Mouse (Mus musculus) effector memory CD4-positive, alpha-beta T cell, adult 5 months (primary cell): ENCODE results near the gene Cmtm4. TPM values are rescaled to one million over a fixed set of nuclear protein-coding genes. Genes with fewer than 3 reads are reported as not detected.

ENCODE experiments used
- polyA plus RNA-seq: library from polyadenylated mRNA; unstranded; fragments of 100-300 nt; shearing (Covaris generic); gene quantifications from one replicate; pipeline ENCODE4 v1.2.1, GENCODE M21; 2017

Gene Cmtm4
- polyA plus RNA-seq = 1.3 TPM

DNA sequence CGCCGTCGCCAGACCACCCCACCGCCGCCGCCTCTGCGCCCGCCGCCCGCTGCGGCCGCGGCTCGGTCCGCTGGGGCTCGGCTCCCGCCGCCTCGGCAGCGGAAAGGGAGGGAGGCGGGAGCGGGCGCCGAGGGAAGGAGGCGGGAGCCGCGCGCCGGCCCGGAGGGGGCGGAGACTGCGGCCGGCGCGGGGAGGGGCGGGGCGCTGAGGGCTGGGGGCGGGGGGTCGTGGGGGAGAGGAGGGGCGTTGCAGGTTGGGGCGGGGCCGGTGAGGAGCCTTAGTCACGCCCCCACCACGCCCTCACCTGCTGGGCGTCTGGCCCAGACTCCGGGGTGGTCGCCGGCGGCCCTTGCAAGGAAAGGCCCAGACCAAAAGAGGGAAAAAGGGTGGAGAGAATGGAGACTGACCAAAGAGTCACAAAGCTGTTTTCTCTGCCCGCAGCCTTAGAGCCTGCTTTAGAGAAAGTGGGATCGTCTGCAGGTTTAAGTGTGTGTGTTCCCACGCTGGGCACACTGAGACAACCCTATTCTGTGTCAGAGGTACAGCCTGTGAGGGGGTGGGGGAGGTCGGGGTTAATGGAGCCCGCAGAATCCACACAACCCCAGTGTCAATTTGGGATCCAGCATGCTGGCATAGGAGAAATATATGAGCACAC, at the start of gene Cmtm4:
Gene Cmtm4, minus strand, starts transcription at position 105 of the 655 bp plus-strand sequence.

DNA sequence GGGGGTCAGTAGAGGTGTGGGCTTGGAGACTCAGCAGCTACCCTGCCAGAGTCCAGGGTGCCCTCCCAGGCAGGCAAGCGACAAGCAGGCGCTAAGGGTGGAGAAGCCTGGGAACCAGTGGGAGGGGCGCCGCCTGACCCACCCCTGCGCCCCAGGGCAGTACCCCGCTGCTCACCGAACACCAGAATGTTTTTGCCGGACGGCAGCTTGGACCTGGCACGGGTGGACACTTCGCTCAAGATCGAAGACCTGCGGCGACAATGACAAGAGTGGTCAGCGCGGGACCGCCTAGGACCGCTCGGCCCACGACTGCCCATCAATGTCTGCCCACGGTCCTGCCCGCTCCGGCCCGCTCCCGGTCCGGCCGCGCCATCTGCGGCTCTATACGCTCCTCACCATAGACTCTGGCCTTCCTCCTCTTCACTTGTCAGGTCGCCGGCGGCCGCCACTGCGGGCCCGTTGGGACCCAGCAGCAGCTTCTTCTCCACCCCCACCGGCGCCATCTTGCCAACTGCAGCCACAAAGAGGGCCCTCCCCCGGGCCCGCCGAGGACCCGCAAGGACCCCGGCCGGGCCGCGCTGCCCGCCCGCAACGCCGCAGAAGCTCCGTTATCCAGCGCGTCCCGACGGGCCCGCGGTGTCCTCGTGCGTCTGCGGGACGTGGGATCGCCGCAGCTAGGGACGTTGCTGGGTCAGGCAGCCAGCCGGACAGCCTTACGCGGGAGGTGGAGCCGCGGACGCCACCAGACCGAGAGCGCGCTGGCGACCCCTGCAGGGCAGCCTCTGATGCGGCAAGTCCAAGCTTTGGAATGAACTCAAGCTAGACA, 46.9 kb upstream of the Cmtm4 start, which contains the start of gene Dync1li2:
Gene Dync1li2, minus strand, starts transcription at position 749 of the 826 bp plus-strand sequence.

DNA sequence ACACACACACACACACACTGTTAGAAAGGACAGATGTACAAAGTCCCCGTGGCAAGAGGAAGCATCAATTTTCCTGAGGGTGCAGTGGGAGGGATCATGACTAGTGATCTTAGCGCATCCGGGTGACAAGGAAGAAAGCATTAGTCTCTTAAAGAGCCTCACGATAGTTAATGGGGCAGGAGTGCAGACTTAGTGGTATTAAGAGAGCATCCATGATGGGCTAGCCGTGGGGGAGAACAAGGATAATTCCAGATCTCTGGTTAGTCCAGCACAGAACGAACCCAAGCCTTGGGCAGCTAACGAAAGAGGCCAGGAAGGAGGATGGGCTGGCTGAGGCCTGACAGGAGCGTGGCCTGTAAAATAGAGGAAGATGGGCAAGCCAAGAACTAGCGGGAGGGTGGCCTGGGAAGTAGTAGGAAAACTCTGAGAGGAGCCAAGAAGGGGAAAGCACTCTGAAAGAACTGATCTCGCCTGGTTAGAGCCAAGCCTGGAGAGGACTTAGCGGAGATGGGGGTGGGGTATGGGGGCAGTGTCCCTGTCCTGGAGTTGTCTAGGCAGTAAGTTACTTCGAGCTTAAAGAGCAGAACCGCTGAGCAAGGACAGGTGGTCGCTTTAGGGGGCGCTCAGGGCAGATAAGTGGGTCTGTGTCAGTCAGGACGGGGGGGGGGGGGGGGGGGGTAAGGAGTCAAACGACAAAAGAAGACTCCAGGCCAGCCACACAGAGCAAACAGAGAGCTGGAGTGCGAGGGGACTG, 56.2 kb downstream of the Cmtm4 start, which contains the start of gene Cmtm3:
Gene Cmtm3, plus strand, starts transcription at position 182 of the 754 bp plus-strand sequence.

DNA sequence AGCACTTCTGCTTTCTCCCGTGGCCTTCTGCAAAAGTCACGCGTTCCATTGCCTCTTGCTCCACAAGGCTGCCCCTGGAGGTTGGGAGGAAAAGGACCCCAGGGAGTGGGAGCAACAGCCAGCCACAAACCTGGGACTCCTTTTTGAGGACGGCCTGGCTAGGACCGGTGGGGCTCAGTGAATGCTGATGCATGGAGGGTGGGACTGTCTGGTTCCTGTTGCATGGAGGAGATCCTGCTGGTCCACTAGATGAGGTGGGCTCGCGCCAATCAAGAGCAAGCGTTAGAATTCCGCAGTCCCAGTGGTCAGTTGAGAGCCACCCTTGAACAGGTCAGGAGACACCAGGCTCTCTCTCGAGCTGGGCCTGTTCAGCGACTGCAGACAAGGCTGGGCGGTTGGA, 73.7 kb downstream of the Cmtm4 start, which contains the start of gene Cmtm2b:
Gene Cmtm2b, plus strand, starts transcription at position 301 of the 400 bp plus-strand sequence.

DNA sequence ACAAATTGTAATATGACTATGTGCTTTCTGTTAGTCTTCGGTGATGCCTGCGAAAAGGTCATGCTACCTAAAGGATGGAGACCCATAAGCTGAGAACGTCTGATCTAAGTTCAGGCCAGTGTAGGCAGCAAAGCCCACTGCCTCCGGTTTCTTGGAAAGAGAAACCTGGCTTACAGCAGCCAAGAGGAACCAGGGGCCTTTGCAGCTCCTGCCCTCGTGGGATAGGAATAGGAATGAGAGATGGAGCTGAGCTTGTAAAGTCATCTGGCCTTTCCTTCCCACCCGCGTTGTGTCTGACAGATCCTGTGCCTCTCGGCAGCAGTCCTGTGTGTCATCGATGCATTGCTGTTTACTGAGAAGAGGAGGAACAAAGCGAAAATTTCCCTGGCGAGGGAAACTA, 74.3 kb downstream of the Cmtm4 start, which contains the start of gene Gm11020:
Gene Gm11020, plus strand, starts transcription at position 301 of the 400 bp plus-strand sequence.

DNA sequence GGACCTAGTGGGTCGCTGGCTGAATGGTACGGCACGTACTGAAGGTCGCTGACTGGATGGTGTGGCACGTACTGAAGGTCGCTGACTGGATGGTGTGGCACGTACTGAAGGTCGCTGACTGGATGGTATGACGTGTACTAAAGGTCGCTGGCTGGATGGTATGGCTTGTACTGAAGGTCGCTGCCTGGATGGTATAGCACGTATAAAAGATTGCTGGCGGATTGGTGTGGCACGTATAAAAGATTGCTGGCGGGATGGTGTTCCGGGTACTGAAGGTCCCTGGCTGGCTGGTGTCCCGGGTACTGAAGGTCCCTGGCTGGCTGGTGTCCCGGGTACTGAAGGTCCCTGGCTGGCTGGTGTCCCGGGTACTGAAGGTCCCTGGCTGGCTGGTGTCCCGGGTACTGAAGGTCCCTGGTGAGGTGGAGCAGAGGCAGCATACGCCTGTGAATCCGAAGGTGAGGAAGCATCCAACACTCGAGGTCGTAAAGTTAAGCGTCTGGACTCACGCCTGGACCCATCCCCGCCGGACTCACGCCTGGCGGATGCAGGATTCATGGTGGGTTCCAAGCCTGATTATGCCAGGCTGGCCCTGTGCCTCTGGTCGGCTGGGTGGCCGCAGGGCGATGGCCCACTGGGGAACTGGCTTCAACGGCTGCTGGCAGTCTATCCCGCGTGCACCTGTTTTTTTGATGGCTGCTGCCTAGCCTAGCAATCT, 86.0 kb downstream of the Cmtm4 start, which contains the start of the genes Gm45711 and Cmtm1:
Gene Gm45711, minus strand, starts transcription at position 641 of the 715 bp plus-strand sequence.
Gene Cmtm1, minus strand, starts transcription at position 705 of the 715 bp plus-strand sequence.

Other genes with a start within 250 kb of the Cmtm4 start
- not detected for gene Bean1, start 225.4 kb downstream of the Cmtm4 start, polyA plus RNA-seq
- gene Tk2, start 147.2 kb downstream of the Cmtm4 start, polyA plus RNA-seq = 56.7 TPM
- gene Cklf, start 144.9 kb downstream of the Cmtm4 start, polyA plus RNA-seq = 85.0 TPM
- not detected for gene Cmtm2a, start 102.6 kb downstream of the Cmtm4 start, polyA plus RNA-seq
- not detected for gene Gm45711, start 85.7 kb downstream of the Cmtm4 start, polyA plus RNA-seq
- gene Cmtm1, start 85.7 kb downstream of the Cmtm4 start, polyA plus RNA-seq = not detected
- not detected for gene Gm11020, start 74.2 kb downstream of the Cmtm4 start, polyA plus RNA-seq
- not detected for gene Cmtm2b, start 73.6 kb downstream of the Cmtm4 start, polyA plus RNA-seq
- gene Cmtm3, start 56.4 kb downstream of the Cmtm4 start, polyA plus RNA-seq = 8.7 TPM
- 39.5 TPM for gene Dync1li2, start 47.2 kb upstream of the Cmtm4 start, polyA plus RNA-seq
- gene Terb1, start 114.1 kb upstream of the Cmtm4 start, polyA plus RNA-seq = not detected
- 71.6 TPM for gene Nae1, start 138.8 kb upstream of the Cmtm4 start, polyA plus RNA-seq
- 2.9 TPM for gene Car7, start 138.9 kb upstream of the Cmtm4 start, polyA plus RNA-seq
- gene Pdp2, start 195.6 kb upstream of the Cmtm4 start, polyA plus RNA-seq = 3.9 TPM
- gene Cdh16, start 228.6 kb upstream of the Cmtm4 start, polyA plus RNA-seq = not detected
- 236 TPM for gene Rrad, start 235.5 kb upstream of the Cmtm4 start, polyA plus RNA-seq
- 140 TPM for gene Ciao2b, start 246.2 kb upstream of the Cmtm4 start, polyA plus RNA-seq